Mouse (Mus musculus) heart, postnatal 10 days (tissue): ENCODE data around the gene Tmem89. TPM values are rescaled to one million over a fixed set of nuclear protein-coding genes. Genes with fewer than 3 reads are reported as not detected.

Experiments
- DNase-seq, 2 experiments: peaks; one replicate each; pipeline ENCODE4 v3.0.0; 2021
- intact Hi-C: fragments of 180-260 bp; cut with DNase I; formaldehyde crosslinking; loops from one replicate; pipeline ENCODE4 v1.15.1; 2025
- total RNA-seq, 2 experiments: library from RNA; stranded (reverse); gene quantifications; 2 replicates each; pipeline ENCODE4 v1.2.3; 2021

Tmem89 gene
- not detected for total RNA-seq

- intact Hi-C loops = no loop called here
- peak; percentile 65 to 68 for DNase-seq
Measured at GRCm38 (mm10) chr9:108914491-108914890, at the start of gene Tmem89. Gene Tmem89, plus strand, starts transcription at chr9:108914619.

- intact Hi-C loops = no loop called here
- DNase-seq = no peak
Measured at GRCm38 (mm10) chr9:108912308-108912707, 2.1 kb upstream of the Tmem89 start.

GRCm38 (mm10) chr9:108913161-108913560 lies 1.3 kb upstream of the Tmem89 start:
- DNase-seq = no peak
- intact Hi-C loops = no loop called here

- intact Hi-C loops = no loop called here
Measured at GRCm38 (mm10) chr9:108913621-108914020, 798 bp upstream of the Tmem89 start.

GRCm38 (mm10) chr9:108925897-108926296 lies 11.5 kb downstream of the Tmem89 start:
- DNase-seq = no peak
- intact Hi-C loops = no loop called here

More at GRCm38 (mm10) chr9:108913621-108914020, 798 bp upstream of the Tmem89 start:
- peak in 1 of 2 experiments; percentile 32 for DNase-seq

- intact Hi-C loops = no loop called here
- no peak for DNase-seq
Measured at GRCm38 (mm10) chr9:108928424-108928823, 14.0 kb downstream of the Tmem89 start.

- intact Hi-C loops = loop anchor here (2.0 to 5.0 kb wide), 2 partner anchors 53 to 129 kb away; partner anchors contain the start of gene Nckipsd
- DNase-seq = no peak
Measured at GRCm38 (mm10) chr9:108935991-108936390, 21.6 kb downstream of the Tmem89 start.

GRCm38 (mm10) chr9:108936418-108937364 lies 22.3 kb downstream of the Tmem89 start, which contains the start of gene Uqcrc1:
Gene Uqcrc1, plus strand, starts transcription at chr9:108936633.
- DNase-seq = peak; percentile 95 to 97
- intact Hi-C loops = loop anchor here (2.0 to 5.0 kb wide), 2 partner anchors 52 to 129 kb away; partner anchors contain the start of gene Nckipsd

GRCm38 (mm10) chr9:108945111-108945510 lies 30.7 kb downstream of the Tmem89 start:
- no peak for DNase-seq

GRCm38 (mm10) chr9:108945608-108946007 lies 31.2 kb downstream of the Tmem89 start:
- no peak for DNase-seq
- intact Hi-C loops = no loop called here

More at GRCm38 (mm10) chr9:108945111-108945510, 30.7 kb downstream of the Tmem89 start:
- intact Hi-C loops = no loop called here

GRCm38 (mm10) chr9:108949231-108949966 lies 35.0 kb downstream of the Tmem89 start:
- peak; percentile 76 to 78 for DNase-seq
- intact Hi-C loops = no loop called here

GRCm38 (mm10) chr9:108949967-108950728 lies 35.7 kb downstream of the Tmem89 start:
- DNase-seq = peak; percentile 37 to 48
- intact Hi-C loops = no loop called here

GRCm38 (mm10) chr9:108953081-108953636 lies 38.7 kb downstream of the Tmem89 start, which contains the start of gene Col7a1:
Gene Col7a1, plus strand, starts transcription at chr9:108953586.
- intact Hi-C loops = no loop called here
- DNase-seq = no peak

GRCm38 (mm10) chr9:108955241-108955640 lies 40.8 kb downstream of the Tmem89 start:
- no peak for DNase-seq
- intact Hi-C loops = no loop called here

GRCm38 (mm10) chr9:108955846-108956245 lies 41.4 kb downstream of the Tmem89 start:
- intact Hi-C loops = no loop called here
- DNase-seq = no peak

GRCm38 (mm10) chr9:108963577-108963976 lies 49.2 kb downstream of the Tmem89 start:
- no peak for DNase-seq
- intact Hi-C loops = no loop called here

GRCm38 (mm10) chr9:108964338-108964737 lies 49.9 kb downstream of the Tmem89 start:
- intact Hi-C loops = no loop called here
- DNase-seq = no peak
